Mouse (Mus musculus) G1E (cell line): ENCODE results near the gene Lmntd1. TPM values are rescaled to one million over a fixed set of nuclear protein-coding genes. Genes with fewer than 3 reads are reported as not detected.

Experiments used
- ATAC-seq: 2 replicates; pipeline ENCODE4 v1.8.0; 2016; ENCODE audit warnings: mild to moderate bottlenecking; ENCODE audit not compliant: insufficient number of reproducible peaks, poor library complexity, low FRiP score, severe bottlenecking; ENCODE audit errors: extremely low read depth
- DNase-seq: peaks from one replicate; pipeline ENCODE4 v3.0.0; 2012; ENCODE audit warnings: low spot score
- H3K27me3 ChIP-seq: 2 replicates; pipeline ENCODE4 v1.6.1; 2012; ENCODE audit warnings: mild to moderate bottlenecking, low read length, inconsistent platforms; ENCODE audit not compliant: insufficient read depth
- H3K36me3 ChIP-seq: replicated peaks from 2 replicates; pipeline ENCODE3; 2012; ENCODE audit warnings: mild to moderate bottlenecking, inconsistent platforms
- H3K4me1 ChIP-seq: 2 replicates; pipeline ENCODE4 v1.6.1; 2012; ENCODE audit warnings: low read depth, low read length, inconsistent platforms, mixed read lengths; ENCODE audit not compliant: insufficient read depth
- H3K4me3 ChIP-seq: 2 replicates; pipeline ENCODE4 v1.5.1; 2012; ENCODE audit warnings: low read depth, mild to moderate bottlenecking, inconsistent platforms, low read length, moderate library complexity, mixed read lengths
- H3K9me3 ChIP-seq: replicated peaks from 2 replicates; pipeline ENCODE4 v1.6.1; 2012; ENCODE audit warnings: inconsistent platforms
- CTCF ChIP-seq: IDR thresholded peaks from 2 replicates; pipeline ENCODE4 v1.5.1; 2012; ENCODE audit warnings: low read depth, low read length, inconsistent platforms, mixed read lengths
- GATA1 ChIP-seq: IDR thresholded peaks from 2 replicates; pipeline ENCODE4 v1.6.1; 2012; ENCODE audit warnings: borderline replicate concordance, low read length, inconsistent platforms, mixed read lengths
- GATA2 ChIP-seq: IDR thresholded peaks from 2 replicates; pipeline ENCODE4 v1.6.1; 2012; ENCODE audit warnings: low read depth, low read length, inconsistent platforms, borderline replicate concordance
- POLR2AphosphoS5 ChIP-seq: IDR thresholded peaks from 2 replicates; pipeline ENCODE4 v1.6.1; 2012; ENCODE audit warnings: low read depth, low read length, inconsistent platforms; ENCODE audit not compliant: insufficient replicate concordance
- TAL1 ChIP-seq: conservative IDR thresholded peaks from 2 replicates; pipeline ENCODE4 v1.6.1; 2012; ENCODE audit warnings: low read depth, low read length, inconsistent platforms, mixed read lengths
- polyA plus RNA-seq: library from polyadenylated mRNA; stranded (reverse); fragments of >175 nt; gene quantifications from 2 replicates; pipeline ENCODE4 v1.2.3, GENCODE M21; 2012
- total RNA-seq, 2 experiments: library from RNA; stranded (forward) in 1 of 2; stranded (reverse) in 1 of 2; fragments of 200-1000 nt in 1 of 2; fragments of >200 nt in 1 of 2; fragmentation: Nextera tagmentation in 1 of 2; gene quantifications; 2 replicates each; pipeline ENCODE4 v1.2.3; 2014 to 2017

Gene Lmntd1
- total and polyA plus RNA-seq, 3 experiments: 0.22 TPM; not detected in 2

GRCm38 (mm10) chr6:145608693-145609092, 5.4 kb downstream of the Lmntd1 start:
- DNase-seq: no peak
- Histone ChIP-seq H3K36me3 (no peaks in the 10 kb centered on the region), H3K27me3 (no peaks in the 10 kb centered on the region), H3K4me1 (no peaks in the 10 kb centered on the region), H3K4me3 (no peak overlapping the region), H3K9me3 (peaks cover 63% of the 10 kb centered on the region)
- ATAC-seq: no peak
- TF ChIP-seq POLR2AphosphoS5: no peak
- no peak for TF ChIP-seq GATA2
- TF ChIP-seq CTCF: no peak
- TF ChIP-seq TAL1: no peak
- TF ChIP-seq GATA1: no peak

DNA sequence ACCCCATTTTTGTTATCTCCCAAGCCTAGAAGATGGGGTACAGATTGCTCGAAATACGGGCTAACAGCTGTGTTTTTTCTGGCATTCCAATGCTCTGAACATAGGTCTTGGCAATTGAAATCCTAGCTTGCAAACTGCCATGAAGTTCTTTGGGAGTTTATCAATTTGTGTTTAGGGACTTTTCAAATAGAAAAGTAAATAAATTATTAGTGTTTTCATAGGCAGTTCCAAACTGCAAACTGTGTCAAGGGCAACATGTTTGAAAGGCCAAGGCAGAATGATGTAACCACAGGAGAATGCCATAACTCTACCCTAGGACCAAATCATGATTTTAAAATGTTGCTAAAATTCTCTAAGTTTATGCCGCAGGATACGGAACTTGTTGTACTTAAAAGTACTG, 6.4 kb downstream of the Lmntd1 start:
- Histone ChIP-seq H3K27me3 (no peaks in the 10 kb centered on the region), H3K9me3 (peaks cover 65% of the 10 kb centered on the region), H3K4me3 (no peak overlapping the region), H3K36me3 (no peaks in the 10 kb centered on the region), H3K4me1 (no peaks in the 10 kb centered on the region)
- TF ChIP-seq CTCF (no peak), POLR2AphosphoS5 (no peak), GATA1 (no peak), TAL1 (no peak), GATA2 (no peak)
- ATAC-seq (no peak), DNase-seq (no peak)

- H3K27me3 ChIP-seq: no peaks in the 10 kb centered on the region
- no peak for DNase-seq
- no peak for ATAC-seq
- peaks cover 65% of the 10 kb centered on the region for H3K9me3 ChIP-seq
- H3K4me1 ChIP-seq: no peaks in the 10 kb centered on the region
- TF ChIP-seq CTCF: no peak
- no peaks in the 10 kb centered on the region for H3K36me3 ChIP-seq
- no peak overlapping the region for H3K4me3 ChIP-seq
Measured at GRCm38 (mm10) chr6:145605203-145605602, 8.9 kb downstream of the Lmntd1 start.

DNA sequence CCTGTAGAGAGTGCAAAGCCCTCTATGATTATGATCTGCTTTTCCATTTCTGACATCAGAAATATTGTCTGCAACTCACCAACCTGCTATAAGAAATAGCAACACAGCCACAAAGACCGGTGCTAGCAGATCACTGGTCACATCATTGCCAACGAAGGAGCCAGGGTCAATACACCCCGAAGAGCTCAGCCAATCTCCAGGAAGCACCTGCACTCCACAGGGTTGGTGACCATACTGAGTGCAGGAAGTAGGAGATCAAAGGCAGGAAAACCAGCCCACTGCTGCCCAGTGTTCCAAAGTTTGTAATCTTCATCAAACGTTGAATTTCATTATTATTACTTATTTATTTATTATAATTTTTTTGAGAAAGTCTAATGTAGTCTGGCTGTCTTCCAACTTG, 9.5 kb downstream of the Lmntd1 start:
- H3K9me3 ChIP-seq: peaks cover 65% of the 10 kb centered on the region
- no peaks in the 10 kb centered on the region for H3K36me3 ChIP-seq
- DNase-seq: no peak
- ATAC-seq: no peak
- no peaks in the 10 kb centered on the region for H3K27me3 ChIP-seq
- TF ChIP-seq CTCF (no peak), TAL1 (no peak)
- no peaks in the 10 kb centered on the region for H3K4me1 ChIP-seq
- H3K4me3 ChIP-seq: no peak overlapping the region

GRCm38 (mm10) chr6:145604126-145604525, 10.0 kb downstream of the Lmntd1 start:
- ATAC-seq (no peak), DNase-seq (no peak)
- H3K27me3 ChIP-seq: no peaks in the 10 kb centered on the region
- no peaks in the 10 kb centered on the region for H3K36me3 ChIP-seq
- no peaks in the 10 kb centered on the region for H3K4me1 ChIP-seq
- no peak for TF ChIP-seq GATA2
- no peak for TF ChIP-seq TAL1
- TF ChIP-seq POLR2AphosphoS5: no peak
- TF ChIP-seq CTCF: no peak
- TF ChIP-seq GATA1: no peak
- H3K9me3 ChIP-seq: peaks cover 66% of the 10 kb centered on the region
- no peak overlapping the region for H3K4me3 ChIP-seq

DNA sequence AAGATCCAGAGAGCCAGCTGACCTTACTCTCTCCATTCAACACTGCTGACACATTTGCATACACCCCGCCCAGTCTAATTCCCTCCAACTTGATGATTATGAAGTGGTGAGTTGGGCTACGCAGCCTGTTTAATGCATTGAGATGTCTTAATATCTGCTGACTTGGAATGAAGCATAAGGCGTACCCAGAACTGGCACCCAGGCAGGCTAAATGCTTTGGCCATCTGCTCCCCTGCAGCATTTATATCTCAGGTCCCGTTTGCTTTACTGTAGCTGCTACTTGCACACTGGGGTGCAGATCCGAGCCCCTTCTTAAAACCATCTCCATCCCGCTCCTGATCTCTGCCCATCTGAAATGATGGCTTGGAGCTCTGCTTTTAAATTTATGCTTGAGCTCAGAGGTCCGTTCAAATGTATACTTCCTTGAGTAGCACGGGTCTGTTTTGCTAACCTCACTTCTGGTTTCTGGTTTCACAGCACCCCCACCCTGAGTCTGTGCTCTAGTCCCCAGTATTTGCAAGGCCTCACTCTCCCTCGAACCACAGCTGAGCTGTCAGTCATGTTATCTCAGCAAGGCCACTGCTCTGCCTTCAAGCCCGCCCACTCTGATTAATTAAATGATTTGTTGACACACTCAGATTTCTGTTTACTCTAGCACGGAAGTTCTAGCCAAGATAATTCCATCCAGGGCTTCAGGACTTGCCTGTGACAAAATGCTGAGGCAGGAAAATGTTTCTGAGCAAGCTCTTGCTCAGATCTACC, 15.1 kb downstream of the Lmntd1 start:
- ATAC-seq: no peak
- Histone ChIP-seq H3K4me3 (no peak overlapping the region), H3K27me3 (no peaks in the 10 kb centered on the region), H3K9me3 (peaks cover 76% of the 10 kb centered on the region), H3K36me3 (no peaks in the 10 kb centered on the region), H3K4me1 (no peaks in the 10 kb centered on the region)
- no peak for DNase-seq
- TF ChIP-seq CTCF: no peak
- no peak for TF ChIP-seq GATA1

DNA sequence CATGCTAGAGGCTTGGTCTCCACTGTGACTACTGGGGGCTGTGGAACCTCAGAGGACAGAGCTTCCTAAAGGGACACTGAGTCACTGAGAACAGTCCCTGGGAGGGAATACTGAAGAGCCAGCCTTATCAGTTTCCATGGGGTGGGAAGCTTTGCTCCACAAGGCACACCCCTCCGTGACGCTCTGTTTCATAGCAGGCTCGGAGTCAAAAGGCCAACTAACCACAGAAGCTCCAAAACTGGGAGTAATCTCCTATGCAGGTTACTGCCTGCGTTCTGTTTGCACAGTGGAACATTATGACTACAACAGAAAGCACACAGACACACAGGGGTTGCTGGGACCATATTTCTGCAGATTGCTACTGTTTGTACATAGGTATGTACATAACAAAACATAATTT, 18.2 kb downstream of the Lmntd1 start:
- ATAC-seq (no peak), DNase-seq (no peak)
- H3K27me3 ChIP-seq: no peaks in the 10 kb centered on the region
- no peak overlapping the region for H3K4me3 ChIP-seq
- H3K4me1 ChIP-seq: no peaks in the 10 kb centered on the region
- H3K36me3 ChIP-seq: no peaks in the 10 kb centered on the region
- peaks cover 73% of the 10 kb centered on the region for H3K9me3 ChIP-seq
- TF ChIP-seq POLR2AphosphoS5: no peak
- no peak for TF ChIP-seq GATA1
- TF ChIP-seq TAL1: no peak
- TF ChIP-seq CTCF: no peak
- TF ChIP-seq GATA2: no peak
